18 mouse cellular contexts compared by ENCODE assay signal in genomic region chr10:33366521-33366920, GRCm38 (mm10).
"Had no signal": no experiment of that assay in that cellular context is flagged by ENCODE, and none has a peak within 500 bp of the region (broad histone marks: within the 10 kb centered on the region; RNA-seq: fewer than 3 reads in every experiment).

No protein-coding gene starts in this region.

- DNase-seq: liver, postnatal 0 days; lung, adult 2 months; lung, postnatal 14 days; lung, postnatal 36 days; right cerebral cortex, postnatal 14 days; thymus, adult 18-20 months; thymus, postnatal 14 days; thymus, postnatal 36 days had no signal

- ATAC-seq: liver, postnatal 0 days; lung, postnatal 0 days; midbrain, embryonic 13.5 days; midbrain, embryonic 15.5 days had no signal

- H3K4me3 ChIP-seq: liver, embryonic 15.5 days; lung, embryonic 15.5 days; megakaryocyte, embryonic 14.5 days; midbrain, embryonic 13.5 days; midbrain, embryonic 15.5 days; neural tube, embryonic 12.5 days; stomach, embryonic 15.5 days had no signal

- H3K27ac ChIP-seq: liver, embryonic 15.5 days; lung, embryonic 15.5 days; macrophage; midbrain, embryonic 13.5 days; midbrain, embryonic 15.5 days; neural tube, embryonic 12.5 days; stomach, embryonic 15.5 days; stomach, postnatal 0 days had no signal
